Mouse (Mus musculus) left cerebral cortex, postnatal 10 days (tissue): ENCODE measurements around the gene Csnk2b. TPM values are rescaled to one million over a fixed set of nuclear protein-coding genes. Genes with fewer than 3 reads are reported as not detected.

ENCODE experiments used
- DNase-seq, 2 experiments: peaks; one replicate each; pipeline ENCODE4 v3.0.0; 2021 to 2022; ENCODE audit warnings: low spot score in 2 of 2, mixed read lengths in 1 of 2; ENCODE audit errors: extremely low spot score in 1 of 2
- intact Hi-C: fragments of 180-260 bp; cut with DNase I; formaldehyde crosslinking; loops from one replicate; pipeline ENCODE4 v1.15.1; 2025
- total RNA-seq, 2 experiments: library from RNA; stranded (reverse); gene quantifications; 2 replicates each; pipeline ENCODE4 v1.2.3; 2021

The Csnk2b gene
- total RNA-seq, 2 experiments from 2014 or later = 196 to 210 TPM

- intact Hi-C loops = loop anchor here (5.0 kb wide), 1 partner anchor 79 kb away; the partner anchor contains the start of gene Vwa7
- no peak for DNase-seq
These were observed 25.3 kb downstream of the Csnk2b start for GRCm38 (mm10) chr17:35096597-35096996.

- DNase-seq = no peak
- intact Hi-C loops = loop anchor here (5.0 kb wide), 1 partner anchor 77 kb away; the partner anchor contains the start of gene Vwa7
These were observed 27.1 kb downstream of the Csnk2b start for GRCm38 (mm10) chr17:35094475-35095365.

GRCm38 (mm10) chr17:35092403-35093198 lies 29.3 kb downstream of the Csnk2b start:
- intact Hi-C loops = no loop called here
- no peak for DNase-seq

- DNase-seq = no peak
- intact Hi-C loops = no loop called here
These were observed 31.5 kb downstream of the Csnk2b start for GRCm38 (mm10) chr17:35090166-35090932.

- peak; percentile 93 to 97 for DNase-seq
- intact Hi-C loops = no loop called here
These were observed 32.8 kb downstream of the Csnk2b start, which contains the start of gene Abhd16a for GRCm38 (mm10) chr17:35088825-35089644. Gene Abhd16a, plus strand, starts transcription at chr17:35089263.

GRCm38 (mm10) chr17:35088151-35088550 lies 33.7 kb downstream of the Csnk2b start:
- DNase-seq = no peak
- intact Hi-C loops = no loop called here

- DNase-seq = no peak
- intact Hi-C loops = no loop called here
These were observed 36.5 kb downstream of the Csnk2b start, which contains the start of gene Ly6g6f for GRCm38 (mm10) chr17:35085208-35085865. Gene Ly6g6f, minus strand, starts transcription at chr17:35085610.

GRCm38 (mm10) chr17:35083929-35084497 lies 37.8 kb downstream of the Csnk2b start:
- DNase-seq = no peak
- intact Hi-C loops = no loop called here

GRCm38 (mm10) chr17:35082841-35083576 lies 38.8 kb downstream of the Csnk2b start:
- intact Hi-C loops = no loop called here
- DNase-seq = no peak

GRCm38 (mm10) chr17:35080710-35081109 lies 41.1 kb downstream of the Csnk2b start:
- intact Hi-C loops = no loop called here
- DNase-seq = no peak

GRCm38 (mm10) chr17:35080248-35080647 lies 41.6 kb downstream of the Csnk2b start:
- no peak for DNase-seq
- intact Hi-C loops = no loop called here

GRCm38 (mm10) chr17:35079778-35080177 lies 42.1 kb downstream of the Csnk2b start:
- intact Hi-C loops = no loop called here
- no peak for DNase-seq

- intact Hi-C loops = no loop called here
- DNase-seq = peak in 1 of 2 experiments; percentile 68
These were observed 44.0 kb downstream of the Csnk2b start, which contains the start of gene Ly6g6d for GRCm38 (mm10) chr17:35077786-35078233. Gene Ly6g6d, minus strand, starts transcription at chr17:35078065.

GRCm38 (mm10) chr17:35077285-35077684 lies 44.6 kb downstream of the Csnk2b start:
- DNase-seq = no peak
- intact Hi-C loops = no loop called here

- DNase-seq = no peak
- intact Hi-C loops = no loop called here
These were observed 45.2 kb downstream of the Csnk2b start, which contains the start of gene Ly6g6e for GRCm38 (mm10) chr17:35076507-35077176. Gene Ly6g6e, plus strand, starts transcription at chr17:35076902.

GRCm38 (mm10) chr17:35074097-35074496 lies 47.8 kb downstream of the Csnk2b start:
- no peak for DNase-seq
- intact Hi-C loops = no loop called here
